10 mouse cellular contexts compared by ENCODE assay signal in the genomic region with DNA sequence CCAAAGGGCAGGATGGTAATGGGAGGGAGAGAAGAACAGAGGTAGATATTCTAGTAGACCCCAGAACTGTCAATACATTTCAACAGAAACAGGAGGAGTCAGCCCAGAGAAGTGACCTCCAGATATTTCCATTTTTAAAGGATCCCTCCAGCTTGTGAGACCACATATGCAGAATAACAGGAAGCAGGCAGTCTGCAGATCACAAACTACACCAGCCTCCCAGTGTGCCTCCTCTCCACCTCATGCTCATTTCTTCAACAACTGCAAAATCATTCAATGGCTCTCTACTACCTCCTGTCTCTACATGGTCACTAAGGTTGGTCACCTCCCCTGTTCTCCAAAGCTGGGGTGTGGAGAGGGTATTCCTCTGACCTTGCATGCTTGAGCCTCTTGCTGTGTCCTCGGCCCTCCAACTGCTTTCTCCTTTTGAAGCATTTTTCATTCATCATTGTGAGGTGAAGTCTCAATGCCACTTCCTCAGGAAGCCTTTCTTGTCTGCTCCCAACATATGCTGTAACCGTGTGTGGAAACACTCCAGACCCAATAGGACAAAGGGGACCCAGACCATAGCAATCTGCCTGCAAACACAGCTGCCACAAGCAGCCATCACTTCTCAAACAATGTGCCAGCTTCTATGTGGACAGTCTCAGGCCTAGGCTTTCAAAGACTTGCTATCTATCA. TPM values are rescaled to one million over a fixed set of nuclear protein-coding genes. Genes with fewer than 3 reads are reported as not detected.
DNase-seq lines count a peak whose midpoint lies in the region; ATAC-seq and TF ChIP-seq lines count a peak whose summit lies in the region.
"Had no signal": no experiment of that assay in that cellular context is flagged by ENCODE, and none has a peak within 500 bp of the region (broad histone marks: within the 10 kb centered on the region; RNA-seq: fewer than 3 reads in every experiment).

No protein-coding gene starts in this region.

- H3K27me3 ChIP-seq in heart, embryonic 15.5 days = no peaks in the 10 kb centered on the region
- H3K27me3 ChIP-seq in liver, postnatal 0 days (ENCODE audit: insufficient read depth, low read length) = no peaks in the 10 kb centered on the region
- H3K27me3 ChIP-seq in midbrain, postnatal 0 days (ENCODE audit: insufficient read depth, low read length) = peaks cover 16% of the 10 kb centered on the region

- no peak overlapping the region for H3K4me2 ChIP-seq in heart, embryonic 15.5 days
- peak overlapping the region; percentile 34 for H3K4me2 ChIP-seq in liver, postnatal 0 days (ENCODE audit: low read depth, low read length)
- H3K4me2 ChIP-seq in midbrain, postnatal 0 days (ENCODE audit: low read depth, low read length, poor library complexity, severe bottlenecking) = no peak overlapping the region

- no peaks in the 10 kb centered on the region for H3K36me3 ChIP-seq in heart, embryonic 15.5 days
- no peaks in the 10 kb centered on the region; the same call in 1 of the 2 replicates for H3K36me3 ChIP-seq in liver, postnatal 0 days (replicated peaks; ENCODE audit: insufficient read depth, low read length)
- H3K36me3 ChIP-seq in midbrain, postnatal 0 days (ENCODE audit: insufficient read depth, low read length) = no peaks in the 10 kb centered on the region

- DNase-seq in heart, adult 8-10 months (ENCODE audit: low spot score) = no peak
- peak; percentile 65 for DNase-seq in CD4-positive helper T cell, adult 2 months (ENCODE audit: low read depth, low spot score)
- peak; percentile 58 for DNase-seq in adrenal gland, postnatal 10 days
- no peak for DNase-seq in liver, postnatal 0 days
- no peak for DNase-seq in layer of hippocampus, adult 9-11 months
- DNase-seq in midbrain, postnatal 0 days (ENCODE audit: low spot score) = no peak
- DNase-seq: lung, adult 18-20 months; retina, postnatal 1 day had no signal

- H3K4me1 ChIP-seq in heart, embryonic 15.5 days (replicated peaks) = peaks cover 28% of the 10 kb centered on the region
- peaks cover 64% of the 10 kb centered on the region for H3K4me1 ChIP-seq in liver, postnatal 0 days (ENCODE audit: insufficient read depth)
- peaks cover 7% of the 10 kb centered on the region; the same call in 1 of the 2 replicates for H3K4me1 ChIP-seq in midbrain, postnatal 0 days (ENCODE audit: insufficient read depth, low read length)

- H3K4me3 ChIP-seq in heart, embryonic 15.5 days = no peak overlapping the region
- H3K4me3 ChIP-seq in liver, postnatal 0 days (ENCODE audit: low read depth, low read length) = no peak overlapping the region
- H3K4me3 ChIP-seq in midbrain, postnatal 0 days (ENCODE audit: low read depth, low read length) = no peak overlapping the region

- 0 out of 2 replicates have a peak, but pooled peaks have one; percentile 12 for TF ChIP-seq EP300 in liver, postnatal 0 days (IDR thresholded peaks at IDR 0.05; ENCODE audit: low read depth)

- no peaks in the 10 kb centered on the region for H3K9me3 ChIP-seq in heart, embryonic 15.5 days (replicated peaks)
- no peaks in the 10 kb centered on the region for H3K9me3 ChIP-seq in liver, postnatal 0 days (ENCODE audit: low read length)
- H3K9me3 ChIP-seq in midbrain, postnatal 0 days (ENCODE audit: low read length) = no peaks in the 10 kb centered on the region

- no peak for ATAC-seq in heart, embryonic 15.5 days (replicated peaks; ENCODE audit: insufficient number of reproducible peaks, insufficient read depth, low FRiP score, low read depth)
- peak; percentile 4; the same call in 1 of the 2 replicates for ATAC-seq in liver, postnatal 0 days
- no peak for ATAC-seq in midbrain, postnatal 0 days (ENCODE audit: low FRiP score)
- no peak for ATAC-seq in megakaryocyte-erythroid progenitor cell, adult 5-6 weeks (replicated peaks; ENCODE audit: low FRiP score, low TSS enrichment, poor library complexity, severe bottlenecking)

- 0 out of 2 replicates have a peak overlapping the region, but pooled peaks have one; percentile 21 for H3K27ac ChIP-seq in heart, embryonic 15.5 days
- H3K27ac ChIP-seq in liver, postnatal 0 days (ENCODE audit: low read depth) = peak overlapping the region; percentile 31
- no peak overlapping the region for H3K27ac ChIP-seq in midbrain, postnatal 0 days (ENCODE audit: low read depth, low read length)

- TF ChIP-seq CTCF in liver, postnatal 0 days (IDR thresholded peaks at IDR 0.05; ENCODE audit: low read depth) = no peak
- TF ChIP-seq CTCF in midbrain, postnatal 0 days (IDR thresholded peaks at IDR 0.05) = no peak

- WGBS in heart, embryonic 15.5 days = 41% methylated on average over 2 of the region's 2 CpGs
- WGBS in liver, postnatal 0 days (ENCODE audit: insufficient replicate concordance) = 20% methylated on average over 2 of the region's 2 CpGs
- 58% methylated on average over 2 of the region's 2 CpGs for WGBS in midbrain, postnatal 0 days

- H3K9ac ChIP-seq in heart, embryonic 15.5 days = no peak overlapping the region
- H3K9ac ChIP-seq in liver, postnatal 0 days (replicated peaks) = peak overlapping the region; percentile 17; the same call in 1 of the 2 replicates
- H3K9ac ChIP-seq in midbrain, postnatal 0 days (replicated peaks; ENCODE audit: low read length, poor library complexity, severe bottlenecking) = no peak overlapping the region

RNA-seq across cellular contexts. Expression of gene B3gnt2, which starts 7.1 kb away (rescaled TPM):
- polyA plus RNA-seq in heart, embryonic 15.5 days (2015; fragmentation: Nextera tagmentation; extraction: Ambion mirVana) = 6.5 and 6.9 TPM in 2 replicates
- 1 to 10 TPM; 3.0 to 9.4 (median 6.9) TPM for total RNA-seq in heart, adult 8-10 months (2022)
- total RNA-seq in adrenal gland, postnatal 10 days (2021) = 10 to 100 TPM; 30.1 to 36.3 TPM
- 10.0 and 10.8 TPM in 2 replicates for polyA plus RNA-seq in liver, postnatal 0 days (2015; fragmentation: Nextera tagmentation; extraction: Ambion mirVana)
- total RNA-seq in midbrain, postnatal 0 days (2014; rRNA removed) = 2.5 and 6.2 TPM in 2 replicates
- polyA plus RNA-seq in midbrain, postnatal 0 days (2015; fragmentation: Nextera tagmentation; extraction: Ambion mirVana) = 2.0 and 2.6 TPM in 2 replicates
- total RNA-seq in megakaryocyte-erythroid progenitor cell, adult 5-6 weeks (2014; fragmentation: Nextera tagmentation) = 7.1 and 24.3 TPM in 2 replicates
- 21.1 and 22.0 TPM in 2 replicates for total RNA-seq in megakaryocyte-erythroid progenitor cell, adult 5-6 weeks (2017)

Comparison
In these comparisons a context has a peak if more than half of its experiments do, and no peak if none do; other contexts are left out.
1. DNase-seq: peak in CD4-positive helper T cell, adult 2 months (single experiment) and adrenal gland, postnatal 10 days (single experiment); none in heart, adult 8-10 months (single experiment), liver, postnatal 0 days (single experiment), layer of hippocampus, adult 9-11 months (single experiment) and midbrain, postnatal 0 days (single experiment).